Comparison of ENCODE assay signal across 8 mouse cellular contexts in genomic region chr6:82705221-82705620, GRCm38 (mm10). TPM values are rescaled to one million over a fixed set of nuclear protein-coding genes. Genes with fewer than 3 reads are reported as not detected.
DNase-seq lines count a peak whose midpoint lies in the region; ATAC-seq and TF ChIP-seq lines count a peak whose summit lies in the region.

Gene Pole4 (minus strand): TSS chr6:82705365.

- no peak within 1 kb of the TSS for H3K27ac ChIP-seq in layer of hippocampus, adult 2 months
- no peak within 1 kb of the TSS for H3K27ac ChIP-seq in bone marrow macrophage, adult 2 months (ENCODE audit: insufficient read depth, low read depth, low read length)
- H3K27ac ChIP-seq in midbrain, embryonic 13.5 days = no peak within 1 kb of the TSS

- no peaks in the 10 kb centered on the region for H3K27me3 ChIP-seq in midbrain, embryonic 13.5 days

- H3K9ac ChIP-seq in midbrain, embryonic 13.5 days (replicated peaks) = no peak within 1 kb of the TSS

- no peaks in the 10 kb centered on the region for H3K36me3 ChIP-seq in midbrain, embryonic 13.5 days

- WGBS in midbrain, embryonic 13.5 days = 86% methylated on average over 5 of the region's 5 CpGs

- no peaks in the 10 kb centered on the region for H3K9me3 ChIP-seq in midbrain, embryonic 13.5 days

- no peak for TF ChIP-seq CTCF in layer of hippocampus, adult 2 months (conservative IDR thresholded peaks at IDR 0.05)
- TF ChIP-seq CTCF in bone marrow macrophage, adult 2 months (IDR thresholded peaks at IDR 0.05; ENCODE audit: low read depth, low read length) = no peak

- TF ChIP-seq POLR2A in bone marrow macrophage, adult 2 months (IDR thresholded peaks at IDR 0.05; ENCODE audit: borderline replicate concordance, low read depth, low read length) = no peak

- no peaks in the 10 kb centered on the region for H3K4me1 ChIP-seq in bone marrow macrophage, adult 2 months (ENCODE audit: control insufficient read depth, insufficient read depth, low read length)
- H3K4me1 ChIP-seq in midbrain, embryonic 13.5 days (replicated peaks) = peaks cover 8% of the 10 kb centered on the region

- no peak within 1 kb of the TSS for H3K4me3 ChIP-seq in layer of hippocampus, adult 2 months
- H3K4me3 ChIP-seq in bone marrow macrophage, adult 2 months (ENCODE audit: insufficient read depth, low read length) = no peak within 1 kb of the TSS
- H3K4me3 ChIP-seq in midbrain, embryonic 13.5 days (replicated peaks) = no peak within 1 kb of the TSS

- no peak for ATAC-seq in midbrain, embryonic 13.5 days

- DNase-seq in layer of hippocampus, adult 2 months (ENCODE audit: low spot score in 2 of 2) = no peak
- DNase-seq in layer of hippocampus, adult 11-12 months (ENCODE audit: low spot score) = no peak
- DNase-seq in gonadal fat pad, adult 2 months (ENCODE audit: low read depth) = no peak
- DNase-seq in layer of hippocampus, postnatal 10 days (ENCODE audit: low spot score in 2 of 2) = no peak
- DNase-seq in spleen, postnatal 10 days (ENCODE audit: low spot score in 2 of 2) = no peak
- no peak for DNase-seq in c-Kit-positive CD71-positive TER-119-positive erythroid progenitor cells, embryonic 14.5 days (ENCODE audit: low spot score)

- H3K4me2 ChIP-seq in midbrain, embryonic 13.5 days (replicated peaks) = no peak within 1 kb of the TSS

RNA-seq across cellular contexts. Expression of gene Pole4, which starts in this region (rescaled TPM):
- total RNA-seq in layer of hippocampus, adult 2 months (2021) = 10 to 100 TPM; 36.4 to 36.7 TPM
- polyA plus RNA-seq in bone marrow macrophage, adult 2 months (2012; ENCODE audit: insufficient read depth, insufficient read length, missing spikeins) = 34.8 and 43.4 TPM in 2 replicates
- polyA plus RNA-seq in gonadal fat pad, adult 2 months (2012; rRNA removed) = 19.0 and 23.0 TPM in 2 replicates
- 10 to 100 TPM; 52.3 to 60.0 TPM for total RNA-seq in layer of hippocampus, postnatal 10 days (2021)
- 84.0 and 87.2 TPM in 2 replicates for polyA plus RNA-seq in midbrain, embryonic 13.5 days (2015; fragmentation: Nextera tagmentation; extraction: Ambion mirVana)
